Mouse (Mus musculus) embryonic fibroblast, embryonic 13.5 days (primary cell): ENCODE measurements at regions not wholly inside any gene's neighbourhood (a gene's known extent, or its start where the extent isn't known, plus 50 kb on each side); places are given as distances from the start of the nearest gene placed in this dataset.

Experiments
- H3K27ac ChIP-seq: 2 replicates; pipeline ENCODE4 v1.5.1; 2012; ENCODE audit warnings: low read length, control low read depth, inconsistent platforms; ENCODE audit not compliant: insufficient read depth
- H3K4me1 ChIP-seq: 2 replicates; pipeline ENCODE4 v1.6.1; 2011; ENCODE audit warnings: low read length; ENCODE audit not compliant: control insufficient read depth, insufficient read depth
- H3K4me3 ChIP-seq: 2 replicates; pipeline ENCODE4 v1.5.1; 2011; ENCODE audit warnings: mild to moderate bottlenecking, control low read depth, low read length; ENCODE audit not compliant: insufficient read depth
- CTCF ChIP-seq: IDR thresholded peaks from 2 replicates; pipeline ENCODE4 v1.5.1; 2011; ENCODE audit warnings: mild to moderate bottlenecking, control low read depth, low read length, moderate library complexity, borderline replicate concordance; ENCODE audit not compliant: insufficient read depth
- POLR2A ChIP-seq: IDR thresholded peaks from 2 replicates; pipeline ENCODE4 v1.6.1; 2011; ENCODE audit warnings: low read depth, mild to moderate bottlenecking, control low read depth, low read length, moderate library complexity

- TF ChIP-seq CTCF (no peak), POLR2A (no peak)
- Histone ChIP-seq H3K4me1 (no peaks in the 10 kb centered on the region; the same call in 1 of the 2 replicates), H3K4me3 (no peak overlapping the region), H3K27ac (peak overlapping the region; percentile 80)
Measured at GRCm38 (mm10) chr2:12033518-12034322, 256.0 kb downstream of the Ankrd16 start.

- TF ChIP-seq POLR2A (no peak), CTCF (no peak)
- Histone ChIP-seq H3K27ac (peak overlapping the region; percentile 11), H3K4me3 (no peak overlapping the region), H3K4me1 (no peaks in the 10 kb centered on the region; the same call in 1 of the 2 replicates)
Measured at GRCm38 (mm10) chr2:12034323-12034585, 256.6 kb downstream of the Ankrd16 start.

- peak overlapping the region; percentile 99 for H3K27ac ChIP-seq
- TF ChIP-seq POLR2A (no peak), CTCF (no peak)
Measured at GRCm38 (mm10) chr2:12049386-12049785, 252.3 kb downstream of the Itga8 start.

GRCm38 (mm10) chr2:12049972-12050371 is 251.8 kb downstream of the Itga8 start:
- peak overlapping the region; percentile 99 for H3K27ac ChIP-seq
- peak; percentile 18; the same call in 1 of the 2 replicates for TF ChIP-seq POLR2A
- no peak for TF ChIP-seq CTCF
- no peak overlapping the region for H3K4me3 ChIP-seq
- peaks cover 23% of the 10 kb centered on the region for H3K4me1 ChIP-seq

More at GRCm38 (mm10) chr2:12049386-12049785, 252.3 kb downstream of the Itga8 start:
- Histone ChIP-seq H3K4me3 (no peak overlapping the region), H3K4me1 (peaks cover 23% of the 10 kb centered on the region)

GRCm38 (mm10) chr2:12053404-12054164 is 248.1 kb downstream of the Itga8 start:
- peak overlapping the region; percentile 47; the same call in 1 of the 2 replicates for H3K27ac ChIP-seq
- TF ChIP-seq CTCF, result no peak
- H3K4me3 ChIP-seq, result no peak overlapping the region
- H3K4me1 ChIP-seq, result peaks cover 19% of the 10 kb centered on the region

- peak overlapping the region; percentile 47; the same call in 1 of the 2 replicates for H3K27ac ChIP-seq
- TF ChIP-seq POLR2A (no peak), CTCF (no peak)
- peaks cover 16% of the 10 kb centered on the region for H3K4me1 ChIP-seq
- H3K4me3 ChIP-seq, result no peak overlapping the region
Measured at GRCm38 (mm10) chr2:12054165-12054500, 247.6 kb downstream of the Itga8 start.
